Mouse (Mus musculus) limb, embryonic 12.5 days (tissue): Measurements from ENCODE around the gene Podxl2. TPM values are rescaled to one million over a fixed set of nuclear protein-coding genes. Genes with fewer than 3 reads are reported as not detected.

Source experiments
- ATAC-seq: fragments of 200-750 bp; cut with Nextera tagmentation; 2 replicates; pipeline ENCODE4 v1.8.0; 2017; ENCODE audit warnings: low read depth, moderate TSS enrichment; ENCODE audit not compliant: insufficient number of reproducible peaks, insufficient read depth, low FRiP score, low TSS enrichment
- H3K27ac ChIP-seq: fragments of 300-500 bp; sonication (generic); 2 replicates; pipeline ENCODE4 v1.5.1; 2016; ENCODE audit warnings: mild to moderate bottlenecking, moderate library complexity
- H3K27me3 ChIP-seq: fragments of 300-500 bp; sonication (generic); 2 replicates; pipeline ENCODE4 v1.6.1; 2016; ENCODE audit warnings: mild to moderate bottlenecking, moderate library complexity
- H3K36me3 ChIP-seq: fragments of 300-500 bp; sonication (generic); 2 replicates; pipeline ENCODE4 v1.6.1; 2016; ENCODE audit warnings: mild to moderate bottlenecking, moderate library complexity
- H3K4me1 ChIP-seq: fragments of 300-500 bp; sonication (generic); replicated peaks from 2 replicates; pipeline ENCODE4 v1.6.1; 2016
- H3K4me2 ChIP-seq: fragments of 300-500 bp; sonication (generic); 2 replicates; pipeline ENCODE4 v1.6.1; 2016; ENCODE audit warnings: mild to moderate bottlenecking, moderate library complexity
- H3K4me3 ChIP-seq: fragments of 300-500 bp; sonication (generic); replicated peaks from 2 replicates; pipeline ENCODE4 v1.5.1; 2016; ENCODE audit warnings: mild to moderate bottlenecking
- H3K9ac ChIP-seq: fragments of 300-500 bp; sonication (generic); replicated peaks from 2 replicates; pipeline ENCODE4 v1.6.1; 2016; ENCODE audit warnings: mild to moderate bottlenecking, moderate library complexity
- H3K9me3 ChIP-seq: fragments of 300-500 bp; sonication (generic); 2 replicates; pipeline ENCODE4 v1.6.1; 2016; ENCODE audit warnings: mild to moderate bottlenecking, moderate library complexity
- WGBS: fragments of 180-500 bp; shearing (Covaris S2); methylation state at CpG from one replicate; pipeline ENCODE4 v1.1.7; 2016; 5-methylcytosine and 5-hydroxymethylcytosine counted together
- polyA plus RNA-seq: library from polyadenylated mRNA; unstranded; fragments of >200 nt; fragmentation: Nextera tagmentation; extraction: Ambion mirVana; gene quantifications from 2 replicates; pipeline ENCODE4 v1.2.1, GENCODE M21; 2016

Podxl2 gene
- polyA plus RNA-seq, 1 experiment from 2014 or later: 93.5 TPM

- 0 out of 2 replicates have a peak, but pooled peaks cover 5% of the 10 kb centered on the region for H3K27me3 ChIP-seq
- H3K9me3 ChIP-seq: no peaks in the 10 kb centered on the region
- no peak overlapping the region for H3K27ac ChIP-seq
- no peak overlapping the region for H3K4me2 ChIP-seq
- H3K9ac ChIP-seq: no peak overlapping the region
- 25% methylated on average over 6 of the region's 6 CpGs for whole genome bisulfite sequencing
- no peak overlapping the region for H3K4me3 ChIP-seq
- peaks cover 13% of the 10 kb centered on the region for H3K4me1 ChIP-seq
- no peaks in the 10 kb centered on the region for H3K36me3 ChIP-seq
- peak; percentile 39; the same call in 1 of the 2 replicates for ATAC-seq
Measured at GRCm38 (mm10) chr6:88826545-88826944, 48.3 kb downstream of the Podxl2 start.

GRCm38 (mm10) chr6:88826088-88826487, 48.8 kb downstream of the Podxl2 start:
- no peak for ATAC-seq
- H3K36me3 ChIP-seq: no peaks in the 10 kb centered on the region
- H3K27ac ChIP-seq: no peak overlapping the region
- no peak overlapping the region for H3K9ac ChIP-seq
- 39% methylated on average over 3 of the region's 3 CpGs for WGBS
- H3K4me3 ChIP-seq: no peak overlapping the region
- H3K4me1 ChIP-seq: peaks cover 16% of the 10 kb centered on the region
- no peaks in the 10 kb centered on the region for H3K9me3 ChIP-seq
- H3K27me3 ChIP-seq: 0 out of 2 replicates have a peak, but pooled peaks cover 5% of the 10 kb centered on the region
- H3K4me2 ChIP-seq: no peak overlapping the region

DNA sequence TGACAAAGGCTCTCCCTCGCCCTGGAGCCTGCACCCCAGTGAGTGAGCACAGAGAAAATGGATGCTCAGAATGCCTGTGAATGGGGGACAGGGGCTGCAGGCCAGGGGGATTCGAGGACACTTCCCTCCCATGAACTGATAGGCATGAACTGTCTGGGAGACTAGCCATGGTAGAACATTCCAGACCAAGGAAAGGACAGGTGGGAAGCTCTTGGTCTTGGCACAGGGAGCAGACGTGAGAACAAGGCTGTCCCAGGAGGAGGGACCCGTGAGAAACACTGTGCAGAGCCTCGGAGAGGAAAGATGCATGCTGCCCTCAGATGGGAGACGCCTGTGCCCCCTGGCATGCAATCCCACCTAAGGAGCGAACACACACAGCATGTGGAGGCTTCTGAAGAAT, 50.7 kb downstream of the Podxl2 start:
- Histone ChIP-seq H3K27me3 (0 out of 2 replicates have a peak, but pooled peaks cover 5% of the 10 kb centered on the region), H3K4me1 (peaks cover 20% of the 10 kb centered on the region), H3K36me3 (no peaks in the 10 kb centered on the region), H3K27ac (no peak overlapping the region), H3K9ac (no peak overlapping the region), H3K9me3 (no peaks in the 10 kb centered on the region), H3K4me3 (no peak overlapping the region), H3K4me2 (no peak overlapping the region)
- no peak for ATAC-seq
- 68% methylated on average over 7 of the region's 7 CpGs for WGBS

GRCm38 (mm10) chr6:88821901-88822300, 52.9 kb downstream of the Podxl2 start:
- H3K27ac ChIP-seq: no peak overlapping the region
- WGBS: 75% methylated on average over 11 of the region's 11 CpGs
- H3K4me2 ChIP-seq: no peak overlapping the region
- no peaks in the 10 kb centered on the region for H3K9me3 ChIP-seq
- no peak for ATAC-seq
- H3K4me1 ChIP-seq: peaks cover 15% of the 10 kb centered on the region
- H3K36me3 ChIP-seq: no peaks in the 10 kb centered on the region
- no peak overlapping the region for H3K9ac ChIP-seq
- H3K4me3 ChIP-seq: no peak overlapping the region
- H3K27me3 ChIP-seq: 0 out of 2 replicates have a peak, but pooled peaks cover 5% of the 10 kb centered on the region

DNA sequence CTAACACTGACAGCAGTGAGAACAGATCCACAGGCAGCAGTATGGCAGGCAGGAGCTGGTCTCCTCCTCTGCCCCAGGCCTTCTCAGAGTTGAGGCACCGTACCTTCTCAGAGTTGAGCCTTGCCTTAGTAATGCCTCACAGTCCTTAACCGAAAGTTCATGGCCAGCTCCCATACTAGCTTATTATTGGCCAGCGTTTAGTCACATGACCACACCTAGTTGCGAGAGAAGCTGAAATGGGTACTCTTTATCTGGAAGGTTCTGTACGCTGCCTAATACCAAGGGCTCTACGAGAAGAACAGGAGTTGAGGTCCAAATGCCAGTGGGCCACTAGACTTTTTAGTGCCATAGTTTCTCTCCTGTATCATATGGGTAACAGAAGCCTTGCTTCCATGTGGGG, 53.5 kb downstream of the Podxl2 start:
- H3K4me1 ChIP-seq: peaks cover 9% of the 10 kb centered on the region; the same call in 1 of the 2 replicates
- no peaks in the 10 kb centered on the region for H3K9me3 ChIP-seq
- no peak overlapping the region for H3K27ac ChIP-seq
- H3K27me3 ChIP-seq: 0 out of 2 replicates have a peak, but pooled peaks cover 5% of the 10 kb centered on the region
- 90% methylated on average over 6 of the region's 6 CpGs for WGBS
- H3K4me3 ChIP-seq: no peak overlapping the region
- ATAC-seq: no peak
- no peaks in the 10 kb centered on the region for H3K36me3 ChIP-seq
- H3K4me2 ChIP-seq: no peak overlapping the region
- H3K9ac ChIP-seq: no peak overlapping the region

GRCm38 (mm10) chr6:88820853-88821252, 54.0 kb downstream of the Podxl2 start:
- H3K4me2 ChIP-seq: no peak overlapping the region
- no peak for ATAC-seq
- 34% methylated on average over 3 of the region's 3 CpGs for WGBS
- 0 out of 2 replicates have a peak, but pooled peaks cover 5% of the 10 kb centered on the region for H3K27me3 ChIP-seq
- no peaks in the 10 kb centered on the region for H3K9me3 ChIP-seq
- H3K4me3 ChIP-seq: no peak overlapping the region
- no peak overlapping the region for H3K27ac ChIP-seq
- peaks cover 7% of the 10 kb centered on the region; the same call in 1 of the 2 replicates for H3K4me1 ChIP-seq
- no peaks in the 10 kb centered on the region for H3K36me3 ChIP-seq
- no peak overlapping the region for H3K9ac ChIP-seq

- H3K4me1 ChIP-seq: peaks cover 14% of the 10 kb centered on the region
- no peak overlapping the region for H3K4me3 ChIP-seq
- no peaks in the 10 kb centered on the region for H3K36me3 ChIP-seq
- 86% methylated on average over 3 of the region's 3 CpGs for WGBS
- no peak overlapping the region for H3K27ac ChIP-seq
- ATAC-seq: no peak
- H3K9ac ChIP-seq: no peak overlapping the region
- H3K4me2 ChIP-seq: no peak overlapping the region
- no peaks in the 10 kb centered on the region for H3K9me3 ChIP-seq
- H3K27me3 ChIP-seq: no peaks in the 10 kb centered on the region
Measured at GRCm38 (mm10) chr6:88816913-88817312, 57.9 kb downstream of the Podxl2 start.

DNA sequence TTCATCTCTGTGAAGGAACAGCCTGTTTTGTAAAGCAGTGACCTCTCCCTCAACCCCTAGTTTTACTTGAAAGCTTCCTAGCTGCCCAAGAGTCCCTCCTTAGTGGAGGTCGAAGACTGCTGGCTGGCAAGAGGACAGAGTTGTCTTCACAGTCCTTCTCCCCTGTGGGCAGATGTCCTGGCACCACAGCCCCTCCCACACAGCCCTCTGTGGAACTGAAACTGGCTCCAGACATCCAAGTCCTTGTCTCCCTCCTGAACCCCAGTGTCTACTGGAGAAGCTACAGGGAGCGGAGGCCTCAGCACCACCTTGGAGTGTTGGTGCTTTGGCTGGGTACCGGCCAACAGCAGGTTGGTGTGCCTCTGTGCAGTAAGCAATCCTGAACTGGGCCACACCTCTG, 59.4 kb downstream of the Podxl2 start:
- Histone ChIP-seq H3K9ac (no peak overlapping the region), H3K4me1 (peaks cover 18% of the 10 kb centered on the region), H3K36me3 (no peaks in the 10 kb centered on the region), H3K27me3 (no peaks in the 10 kb centered on the region), H3K27ac (no peak overlapping the region), H3K4me3 (no peak overlapping the region), H3K4me2 (no peak overlapping the region), H3K9me3 (no peaks in the 10 kb centered on the region)
- no peak for ATAC-seq
- WGBS: 86% methylated on average over 3 of the region's 3 CpGs

GRCm38 (mm10) chr6:88815036-88815435, 59.8 kb downstream of the Podxl2 start:
- no peaks in the 10 kb centered on the region for H3K9me3 ChIP-seq
- H3K4me3 ChIP-seq: no peak overlapping the region
- no peak overlapping the region for H3K27ac ChIP-seq
- peaks cover 18% of the 10 kb centered on the region for H3K4me1 ChIP-seq
- no peak overlapping the region for H3K4me2 ChIP-seq
- no peak overlapping the region for H3K9ac ChIP-seq
- no peaks in the 10 kb centered on the region for H3K27me3 ChIP-seq
- ATAC-seq: no peak
- WGBS: 78% methylated on average over 3 of the region's 3 CpGs
- no peaks in the 10 kb centered on the region for H3K36me3 ChIP-seq

DNA sequence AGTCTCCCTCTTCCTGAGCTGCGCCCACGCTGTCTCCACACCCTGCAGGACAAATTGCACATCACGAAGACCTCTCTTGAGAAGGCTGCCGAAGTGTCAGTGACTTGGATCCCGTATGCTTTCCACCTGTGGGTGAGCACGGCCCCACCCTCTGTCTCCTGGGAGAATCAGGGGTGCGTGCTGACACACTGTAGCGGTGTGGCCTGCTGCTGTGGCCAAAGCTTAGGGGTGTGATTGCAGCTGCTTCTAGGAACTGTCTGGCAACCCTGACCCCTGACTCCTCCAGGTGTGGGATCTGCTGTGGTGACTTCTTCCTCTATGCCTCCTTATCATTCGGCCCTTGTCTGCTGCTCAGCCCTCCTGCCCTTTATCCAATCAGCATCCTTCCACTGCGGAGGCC, 61.0 kb downstream of the Podxl2 start:
- Histone ChIP-seq H3K9me3 (no peaks in the 10 kb centered on the region), H3K27ac (no peak overlapping the region), H3K9ac (no peak overlapping the region), H3K4me2 (no peak overlapping the region), H3K36me3 (no peaks in the 10 kb centered on the region), H3K4me1 (peaks cover 23% of the 10 kb centered on the region), H3K4me3 (no peak overlapping the region), H3K27me3 (no peaks in the 10 kb centered on the region)
- no peak for ATAC-seq
- 77% methylated on average over 10 of the region's 10 CpGs for WGBS

DNA sequence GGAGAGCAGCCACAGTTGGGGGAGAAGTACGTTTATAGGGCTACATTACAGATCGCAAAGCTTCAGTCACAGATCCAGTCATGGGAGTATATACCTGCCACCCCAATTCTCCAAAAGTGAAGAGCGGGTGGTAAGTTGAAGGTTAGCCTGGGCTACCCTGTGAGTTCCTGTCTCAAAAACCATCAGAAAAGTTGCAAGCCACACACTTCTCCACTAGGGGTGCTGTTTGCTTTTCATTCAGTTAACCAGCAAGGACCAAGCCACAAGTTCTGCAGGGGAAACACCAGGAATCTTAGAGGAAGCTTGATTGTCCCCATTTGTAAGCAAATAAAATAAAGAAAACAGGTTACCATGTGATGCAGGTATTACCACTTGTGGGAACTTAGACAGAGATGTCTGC, 62.0 kb downstream of the Podxl2 start:
- WGBS: 75% methylated on average over 3 of the region's 3 CpGs
- H3K4me1 ChIP-seq: peaks cover 27% of the 10 kb centered on the region
- no peak overlapping the region for H3K4me2 ChIP-seq
- ATAC-seq: no peak
- H3K36me3 ChIP-seq: no peaks in the 10 kb centered on the region
- H3K9me3 ChIP-seq: no peaks in the 10 kb centered on the region
- H3K4me3 ChIP-seq: no peak overlapping the region
- no peak overlapping the region for H3K9ac ChIP-seq
- no peaks in the 10 kb centered on the region for H3K27me3 ChIP-seq
- H3K27ac ChIP-seq: no peak overlapping the region

DNA sequence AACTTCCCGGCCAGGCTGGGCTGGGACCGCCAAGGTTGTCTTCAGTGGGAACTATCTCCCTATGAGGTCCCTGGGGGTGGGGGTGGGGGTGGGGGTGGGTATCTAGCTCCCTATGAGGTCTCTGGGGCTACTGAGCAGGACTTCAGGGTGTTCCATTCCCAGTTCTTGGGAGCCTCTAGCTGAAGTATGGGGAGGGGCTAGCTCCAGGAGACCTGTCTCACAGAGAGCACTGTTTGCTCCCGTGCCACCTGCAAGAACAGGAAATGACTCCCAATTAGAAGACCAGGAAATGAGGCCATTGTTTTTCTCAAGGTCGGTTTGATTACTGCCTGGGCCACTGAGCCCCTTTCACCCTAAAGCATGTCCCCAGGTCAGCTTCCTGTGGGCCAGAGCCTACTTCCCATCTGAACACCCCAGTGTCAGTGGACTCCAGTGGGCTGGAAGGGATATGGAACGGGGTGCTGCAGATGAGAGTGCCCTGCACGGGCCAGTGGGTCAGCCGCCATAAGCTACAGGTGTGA, 62.9 kb downstream of the Podxl2 start:
- Histone ChIP-seq H3K27ac (no peak overlapping the region), H3K9me3 (no peaks in the 10 kb centered on the region), H3K4me2 (no peak overlapping the region), H3K36me3 (no peaks in the 10 kb centered on the region), H3K4me3 (no peak overlapping the region), H3K9ac (no peak overlapping the region), H3K4me1 (peaks cover 27% of the 10 kb centered on the region), H3K27me3 (no peaks in the 10 kb centered on the region)
- WGBS: 43% methylated on average over 7 of the region's 7 CpGs
- no peak for ATAC-seq
